Mouse (Mus musculus) intestine, embryonic 14.5 days (tissue): ENCODE measurements around the gene Nat8. TPM values are rescaled to one million over a fixed set of nuclear protein-coding genes. Genes with fewer than 3 reads are reported as not detected.

Experiments
- ATAC-seq: fragments of 200-750 bp; cut with Nextera tagmentation; replicated peaks from 2 replicates; pipeline ENCODE4 v1.8.0; 2017; ENCODE audit warnings: low read depth, moderate number of reproducible peaks, moderate TSS enrichment, moderate library complexity; ENCODE audit not compliant: low FRiP score, low TSS enrichment
- DNase-seq: peaks from one replicate; pipeline ENCODE4 v3.0.0-alpha.2; 2018; ENCODE audit warnings: low spot score
- H3K27ac ChIP-seq: fragments of 300-500 bp; sonication (generic); 2 replicates; pipeline ENCODE4 v1.5.1; 2014; ENCODE audit warnings: low read depth, mild to moderate bottlenecking, control low read depth
- H3K27me3 ChIP-seq: fragments of 300-500 bp; sonication (generic); replicated peaks from 2 replicates; pipeline ENCODE4 v1.6.1; 2014; ENCODE audit warnings: low read length, control low read depth; ENCODE audit not compliant: control insufficient read depth, insufficient read depth
- H3K36me3 ChIP-seq: fragments of 300-500 bp; sonication (generic); 2 replicates; pipeline ENCODE4 v1.6.1; 2014; ENCODE audit warnings: low read length, control low read depth; ENCODE audit not compliant: control insufficient read depth, insufficient read depth
- H3K4me1 ChIP-seq: fragments of 300-500 bp; sonication (generic); replicated peaks from 2 replicates; pipeline ENCODE4 v1.6.1; 2014; ENCODE audit warnings: low read length, control low read depth, mixed read lengths; ENCODE audit not compliant: control insufficient read depth, insufficient read depth
- H3K4me2 ChIP-seq: fragments of 300-500 bp; sonication (generic); 2 replicates; pipeline ENCODE4 v1.6.1; 2014; ENCODE audit warnings: low read length
- H3K4me3 ChIP-seq: fragments of 300-500 bp; sonication (generic); 2 replicates; pipeline ENCODE4 v1.5.1; 2014; ENCODE audit warnings: low read depth, low read length, control low read depth, mixed read lengths
- H3K9ac ChIP-seq: fragments of 300-500 bp; sonication (generic); 2 replicates; pipeline ENCODE4 v1.6.1; 2014; ENCODE audit warnings: mild to moderate bottlenecking, low read length
- H3K9me3 ChIP-seq: fragments of 300-500 bp; sonication (generic); 2 replicates; pipeline ENCODE4 v1.6.1; 2016; ENCODE audit warnings: low read length, control low read depth; ENCODE audit not compliant: control insufficient read depth
- WGBS: fragments of 180-500 bp; shearing (Covaris S2); extraction: QIAGEN DNeasy Blood & Tissue Kit; methylation state at CpG from one replicate; pipeline ENCODE4 v1.1.7; 2014; 5-methylcytosine and 5-hydroxymethylcytosine counted together
- polyA plus RNA-seq: library from polyadenylated mRNA; unstranded; fragments of >200 nt; fragmentation: Nextera tagmentation; extraction: Ambion mirVana; gene quantifications from 2 replicates; pipeline ENCODE4 v1.2.1, GENCODE M21; 2014

The Nat8 gene
- polyA plus RNA-seq, 1 experiment from 2014 or later, result 0.42 TPM

- Histone ChIP-seq H3K9ac (no peak overlapping the region), H3K4me3 (no peak overlapping the region), H3K36me3 (no peaks in the 10 kb centered on the region), H3K27me3 (no peaks in the 10 kb centered on the region), H3K27ac (no peak overlapping the region), H3K4me2 (no peak overlapping the region), H3K9me3 (no peaks in the 10 kb centered on the region), H3K4me1 (no peaks in the 10 kb centered on the region)
- DNase-seq (no peak), ATAC-seq (no peak)
- WGBS, result 76% methylated on average over 3 of the region's 3 CpGs
Observed at GRCm38 (mm10) chr6:85862565-85862964, 30.7 kb upstream of the Nat8 start.

- DNase-seq (no peak), ATAC-seq (no peak)
- WGBS, result 77% methylated on average over 3 of the region's 3 CpGs
- no peaks in the 10 kb centered on the region for H3K4me1 ChIP-seq
- H3K27ac ChIP-seq, result no peak overlapping the region
- no peaks in the 10 kb centered on the region for H3K36me3 ChIP-seq
- no peaks in the 10 kb centered on the region for H3K9me3 ChIP-seq
- no peak overlapping the region for H3K4me3 ChIP-seq
- no peak overlapping the region for H3K9ac ChIP-seq
- H3K27me3 ChIP-seq, result no peaks in the 10 kb centered on the region
- H3K4me2 ChIP-seq, result no peak overlapping the region
Observed at GRCm38 (mm10) chr6:85861247-85861646, 29.4 kb upstream of the Nat8 start.

DNA sequence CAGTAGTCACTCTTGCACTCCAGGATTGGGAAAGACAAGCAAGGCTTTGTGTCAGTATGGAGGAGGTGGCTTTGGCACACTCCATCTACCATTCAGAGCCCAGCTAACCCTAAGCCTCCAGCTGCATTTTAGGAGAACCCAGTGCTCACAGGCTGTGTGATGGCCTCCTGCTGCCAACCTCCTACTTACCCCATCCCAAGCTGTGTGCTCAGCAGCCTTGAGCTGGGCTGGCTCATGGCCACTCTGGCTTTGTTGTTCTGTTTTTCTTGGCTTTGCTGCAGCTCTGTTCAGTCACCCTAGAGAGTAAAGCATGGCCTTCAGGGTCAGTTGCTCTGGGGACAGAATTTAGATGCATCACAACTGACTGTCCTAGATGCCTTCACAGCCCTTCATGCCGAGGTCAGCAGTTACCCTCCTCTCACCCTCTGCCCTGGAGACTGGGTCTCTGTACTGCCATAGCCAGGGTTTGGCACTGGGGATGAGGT lies 24.4 kb upstream of the Nat8 start:
- no peak overlapping the region for H3K4me2 ChIP-seq
- no peak overlapping the region for H3K9ac ChIP-seq
- DNase-seq (no peak), ATAC-seq (no peak)
- H3K9me3 ChIP-seq, result no peaks in the 10 kb centered on the region
- no peaks in the 10 kb centered on the region for H3K36me3 ChIP-seq
- 67% methylated on average over 1 of the region's 1 CpGs for WGBS
- H3K27me3 ChIP-seq, result no peaks in the 10 kb centered on the region
- no peak overlapping the region for H3K4me3 ChIP-seq
- H3K4me1 ChIP-seq, result no peaks in the 10 kb centered on the region
- H3K27ac ChIP-seq, result no peak overlapping the region

DNA sequence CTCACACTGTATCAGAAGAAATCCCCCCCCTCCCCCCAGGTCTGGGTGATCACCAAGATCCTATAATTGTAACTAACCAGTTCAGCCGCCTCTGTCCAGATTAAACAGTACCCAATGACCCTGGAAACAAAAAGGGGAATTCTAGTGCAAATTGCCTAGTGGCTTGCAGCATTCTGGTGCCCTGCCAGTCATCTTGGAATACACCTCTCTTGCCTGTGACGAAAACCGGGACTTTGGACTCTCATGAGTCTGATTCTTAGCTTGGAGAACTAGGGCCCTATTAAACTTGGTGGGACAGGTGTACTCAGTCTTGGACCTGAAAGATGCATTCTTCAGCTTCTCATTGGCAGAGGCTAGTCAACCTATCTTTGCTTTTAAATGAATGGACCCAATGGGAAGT lies 21.6 kb upstream of the Nat8 start:
- H3K27ac ChIP-seq, result no peak overlapping the region
- 80% methylated on average over 3 of the region's 3 CpGs for WGBS
- ATAC-seq, result no peak
- H3K4me3 ChIP-seq, result no peak overlapping the region
- H3K4me1 ChIP-seq, result no peaks in the 10 kb centered on the region
- no peaks in the 10 kb centered on the region for H3K9me3 ChIP-seq
- H3K27me3 ChIP-seq, result no peaks in the 10 kb centered on the region
- H3K4me2 ChIP-seq, result no peak overlapping the region
- no peak for DNase-seq
- no peak overlapping the region for H3K9ac ChIP-seq
- no peaks in the 10 kb centered on the region for H3K36me3 ChIP-seq

- DNase-seq (no peak), ATAC-seq (no peak)
- Histone ChIP-seq H3K9me3 (no peaks in the 10 kb centered on the region), H3K36me3 (no peaks in the 10 kb centered on the region), H3K4me1 (no peaks in the 10 kb centered on the region), H3K27me3 (no peaks in the 10 kb centered on the region), H3K9ac (no peak overlapping the region), H3K4me3 (no peak overlapping the region), H3K4me2 (no peak overlapping the region), H3K27ac (no peak overlapping the region)
- 79% methylated on average over 7 of the region's 7 CpGs for WGBS
Observed at GRCm38 (mm10) chr6:85851062-85851773, 19.3 kb upstream of the Nat8 start.

DNA sequence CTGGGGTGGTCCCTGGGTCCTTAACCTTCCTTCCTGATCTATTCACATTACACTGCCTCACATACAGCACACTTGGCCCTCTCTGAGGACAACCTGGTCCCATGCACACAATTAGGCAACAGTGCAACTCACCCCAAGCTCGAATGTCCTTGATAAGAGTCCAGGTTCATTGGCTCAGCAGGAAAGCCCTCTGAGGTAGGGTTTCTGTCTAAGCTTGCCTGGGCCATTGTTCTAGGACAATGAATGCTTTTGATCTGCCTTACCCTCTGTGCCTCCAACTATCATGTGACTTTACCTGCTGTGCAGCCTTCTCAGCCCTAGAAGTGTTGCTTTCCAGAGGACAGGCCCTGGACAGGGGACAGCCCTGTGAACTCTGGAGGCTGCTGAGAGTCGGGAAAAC lies 17.4 kb upstream of the Nat8 start:
- Histone ChIP-seq H3K9me3 (no peaks in the 10 kb centered on the region), H3K4me3 (no peak overlapping the region), H3K4me2 (no peak overlapping the region), H3K27me3 (no peaks in the 10 kb centered on the region), H3K4me1 (no peaks in the 10 kb centered on the region), H3K27ac (no peak overlapping the region), H3K9ac (no peak overlapping the region), H3K36me3 (no peaks in the 10 kb centered on the region)
- WGBS, result 36% methylated on average over 2 of the region's 2 CpGs
- DNase-seq, result no peak
- no peak for ATAC-seq

GRCm38 (mm10) chr6:85848140-85848539 lies 16.3 kb upstream of the Nat8 start:
- Histone ChIP-seq H3K9ac (no peak overlapping the region), H3K4me2 (no peak overlapping the region), H3K4me1 (no peaks in the 10 kb centered on the region), H3K27me3 (no peaks in the 10 kb centered on the region), H3K9me3 (no peaks in the 10 kb centered on the region), H3K36me3 (no peaks in the 10 kb centered on the region), H3K27ac (no peak overlapping the region), H3K4me3 (no peak overlapping the region)
- 92% methylated on average over 4 of the region's 4 CpGs for WGBS
- no peak for DNase-seq
- no peak for ATAC-seq

- ATAC-seq (no peak), DNase-seq (no peak)
- Histone ChIP-seq H3K27me3 (no peaks in the 10 kb centered on the region), H3K9me3 (no peaks in the 10 kb centered on the region), H3K9ac (no peak overlapping the region), H3K4me1 (no peaks in the 10 kb centered on the region), H3K36me3 (no peaks in the 10 kb centered on the region), H3K4me3 (no peak overlapping the region), H3K27ac (no peak overlapping the region), H3K4me2 (no peak overlapping the region)
- 35% methylated on average over 1 of the region's 1 CpGs for WGBS
Observed at GRCm38 (mm10) chr6:85846921-85847320, 15.0 kb upstream of the Nat8 start.
